Mouse (Mus musculus) adrenal gland, postnatal 10 days (tissue): Measurements from ENCODE around the gene Nr0b1. TPM values are rescaled to one million over a fixed set of nuclear protein-coding genes. Genes with fewer than 3 reads are reported as not detected.

Experiments
- DNase-seq: peaks from one replicate; pipeline ENCODE4 v3.0.0; 2021; ENCODE audit warnings: mixed read lengths
- long read RNA-seq, 2 experiments: library from polyadenylated mRNA; stranded (forward); transcript quantifications; one replicate each; pipeline ENCODE4 v2.0.0; 2021
- total RNA-seq, 2 experiments: library from RNA; stranded (reverse); gene quantifications; 2 replicates each; pipeline ENCODE4 v1.2.3; 2021

The Nr0b1 gene
- 10 to 100 TPM in 1 of 2 experiments, 1 to 10 TPM in 1; 8.5 to 17.2 TPM for total RNA-seq
- long read RNA-seq, experiment 1, transcript Nr0b1-201 (2 exons, 1,808 nt), result major isoform, 45 of 45 reads
- long read RNA-seq, experiment 1, partial matches to known transcripts, result 0 of 45 reads
- long read RNA-seq, experiment 1, other reads (novel, unspliced or antisense), result 0 of 45 reads
- long read RNA-seq, experiment 2, transcript Nr0b1-201 (2 exons, 1,808 nt), result major isoform, 29 of 29 reads
- long read RNA-seq, experiment 2, partial matches to known transcripts, result 0 of 29 reads
- long read RNA-seq, experiment 2, other reads (novel, unspliced or antisense), result 0 of 29 reads

GRCm38 (mm10) chrX:86191614-86192419, at the start of gene Nr0b1:
TSS of gene Nr0b1 (plus strand) at chrX:86191764.
- peak; percentile 39 for DNase-seq

GRCm38 (mm10) chrX:86187250-86187649, 4.3 kb upstream of the Nr0b1 start:
- peak; percentile 2 for DNase-seq

GRCm38 (mm10) chrX:86192420-86192994, 943 bp downstream of the Nr0b1 start:
- DNase-seq, result peak; percentile 37

- no peak for DNase-seq
Measured at GRCm38 (mm10) chrX:86193386-86193785, 1.8 kb downstream of the Nr0b1 start.

GRCm38 (mm10) chrX:86237246-86237645, 45.7 kb downstream of the Nr0b1 start:
- peak; percentile 2 for DNase-seq

Other genes with a start within 250 kb of the Nr0b1 start
- not detected for gene Samt3, start 147.6 kb upstream of the Nr0b1 start, total RNA-seq
- not detected for gene Mageb4, start 113.3 kb downstream of the Nr0b1 start, total RNA-seq